Mouse (Mus musculus) adrenal gland, adult (tissue): ENCODE measurements around the gene Klhl9.
A peak's percentile ranks its signal among the peaks of the same experiment; 100 is the strongest.

Experiments
- DNase-seq, 2 experiments: peaks; one replicate each; pipeline ENCODE4 v3.0.0; 2022 to 2023; ENCODE audit warnings: low spot score in 1 of 2; ENCODE audit not compliant: inconsistent age in 2 of 2

Klhl9 gene

DNA sequence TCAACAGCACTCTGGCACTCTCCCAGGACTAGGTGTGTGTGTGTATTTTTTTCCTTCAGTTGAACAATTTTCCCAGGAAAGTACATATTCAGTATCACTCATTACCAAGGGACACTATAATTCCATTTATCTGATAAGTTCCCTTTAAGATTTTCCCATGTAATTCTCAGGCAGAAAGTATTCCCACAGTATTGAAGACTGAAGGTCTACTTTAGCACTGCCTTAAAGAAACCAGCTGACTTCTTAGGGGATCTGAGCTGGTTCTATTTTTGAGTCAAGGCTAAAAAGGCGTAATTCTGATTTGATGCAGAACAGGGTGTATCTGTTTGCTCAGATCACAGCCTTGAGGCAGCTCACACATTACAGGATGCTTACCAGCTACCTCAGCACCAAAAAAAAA, 3.5 kb downstream of the Klhl9 start:
- peak in 1 of 2 experiments; percentile 54 for DNase-seq

DNA sequence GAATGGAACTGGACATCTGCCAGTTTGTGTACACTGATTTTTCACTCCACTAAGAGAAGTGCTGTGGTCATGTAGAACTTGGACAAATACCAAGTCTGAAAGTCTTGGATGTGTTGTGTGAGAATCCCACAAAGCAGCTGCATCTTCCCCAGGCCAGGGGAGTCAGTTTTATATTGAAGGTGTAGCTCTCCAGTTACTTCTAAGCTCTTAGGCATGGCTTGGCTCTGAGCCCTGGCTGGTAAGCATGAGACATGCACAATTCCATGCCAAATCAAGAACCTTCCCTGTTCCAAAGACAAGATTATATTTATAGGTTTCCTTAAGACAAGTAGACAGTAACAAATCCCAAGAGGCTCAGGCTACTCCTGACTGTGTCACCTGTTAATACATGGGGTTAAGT, 7.2 kb downstream of the Klhl9 start:
- peak in 1 of 2 experiments; percentile 68 for DNase-seq

DNA sequence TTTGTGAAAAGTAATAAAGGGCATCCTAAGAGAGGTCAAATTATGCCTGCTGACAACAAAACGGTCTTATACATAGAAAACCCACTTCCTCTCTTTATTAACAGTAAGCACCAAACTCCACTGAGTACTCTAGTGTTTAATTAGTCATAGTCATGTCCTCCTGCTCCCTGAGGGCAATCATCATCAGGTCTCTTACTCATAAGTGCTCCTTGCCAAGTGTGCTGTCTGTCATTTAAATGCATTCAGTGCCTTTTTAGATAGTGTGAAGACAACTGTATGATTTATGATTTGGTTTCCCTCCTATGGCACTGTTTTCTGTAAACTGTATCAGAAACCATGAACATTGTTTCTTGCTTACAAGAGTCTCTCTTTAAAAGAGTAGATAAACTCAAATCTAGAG, 8.0 kb downstream of the Klhl9 start:
- peak in 1 of 2 experiments; percentile 75 for DNase-seq

DNA sequence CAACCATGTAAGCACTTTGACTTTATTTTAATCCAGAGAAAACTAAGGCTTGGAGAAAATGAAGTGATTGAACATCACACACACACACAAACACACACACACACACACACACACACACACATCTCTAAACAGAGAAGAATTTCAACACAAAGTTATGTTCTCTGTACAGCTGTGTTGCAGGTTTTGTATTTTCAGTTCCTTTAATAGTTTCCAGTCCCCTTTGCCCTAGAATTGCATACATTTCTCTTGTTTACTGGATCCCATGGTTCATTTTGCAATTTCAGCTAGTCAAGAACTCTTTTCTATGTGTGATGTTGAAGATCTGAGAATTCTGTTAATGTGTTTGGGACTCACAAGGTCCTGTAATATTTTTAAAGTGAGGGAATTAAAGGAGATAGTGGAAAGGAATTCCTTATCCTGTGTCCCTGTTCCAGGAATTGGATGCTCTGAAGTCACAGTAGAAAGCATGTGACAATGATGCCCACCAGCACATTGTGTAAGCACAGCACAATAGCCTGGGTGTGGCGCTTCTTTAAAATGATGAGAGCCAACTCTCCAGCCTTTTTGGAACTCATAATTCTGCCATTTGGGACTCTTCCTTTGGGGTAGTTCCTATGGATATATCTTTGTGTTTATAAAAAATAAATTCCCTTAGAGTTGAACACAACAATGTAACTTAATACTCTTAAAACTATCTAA, 15.0 kb downstream of the Klhl9 start:
- DNase-seq = no peak

GRCm38 (mm10) chr4:88705924-88706323, 16.3 kb downstream of the Klhl9 start:
- no peak for DNase-seq

- DNase-seq = no peak
These were observed 23.0 kb downstream of the Klhl9 start for GRCm38 (mm10) chr4:88699301-88699700.

GRCm38 (mm10) chr4:88698781-88699180, 23.5 kb downstream of the Klhl9 start:
- DNase-seq = no peak

DNA sequence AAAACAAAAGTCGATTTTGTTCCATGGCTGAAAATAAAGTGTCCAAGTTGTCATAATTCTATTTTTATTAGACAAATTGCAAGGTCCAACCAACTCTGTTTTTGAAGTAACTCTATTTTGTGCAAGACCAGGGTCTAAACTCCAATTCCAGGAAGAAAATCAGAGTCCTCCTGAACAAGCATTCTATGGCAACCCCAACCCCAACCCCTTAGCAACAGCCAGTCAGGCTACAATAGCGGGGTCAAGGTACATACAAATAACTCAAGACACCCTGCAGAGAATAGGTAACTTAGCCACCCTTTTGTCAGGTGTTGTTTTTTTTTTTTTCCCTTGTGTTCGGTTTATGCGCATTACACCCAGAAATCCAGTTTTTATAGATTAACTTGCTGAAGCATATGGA, 24.5 kb downstream of the Klhl9 start:
- no peak for DNase-seq

- no peak for DNase-seq
These were observed 25.2 kb downstream of the Klhl9 start for GRCm38 (mm10) chr4:88697108-88697507.

DNA sequence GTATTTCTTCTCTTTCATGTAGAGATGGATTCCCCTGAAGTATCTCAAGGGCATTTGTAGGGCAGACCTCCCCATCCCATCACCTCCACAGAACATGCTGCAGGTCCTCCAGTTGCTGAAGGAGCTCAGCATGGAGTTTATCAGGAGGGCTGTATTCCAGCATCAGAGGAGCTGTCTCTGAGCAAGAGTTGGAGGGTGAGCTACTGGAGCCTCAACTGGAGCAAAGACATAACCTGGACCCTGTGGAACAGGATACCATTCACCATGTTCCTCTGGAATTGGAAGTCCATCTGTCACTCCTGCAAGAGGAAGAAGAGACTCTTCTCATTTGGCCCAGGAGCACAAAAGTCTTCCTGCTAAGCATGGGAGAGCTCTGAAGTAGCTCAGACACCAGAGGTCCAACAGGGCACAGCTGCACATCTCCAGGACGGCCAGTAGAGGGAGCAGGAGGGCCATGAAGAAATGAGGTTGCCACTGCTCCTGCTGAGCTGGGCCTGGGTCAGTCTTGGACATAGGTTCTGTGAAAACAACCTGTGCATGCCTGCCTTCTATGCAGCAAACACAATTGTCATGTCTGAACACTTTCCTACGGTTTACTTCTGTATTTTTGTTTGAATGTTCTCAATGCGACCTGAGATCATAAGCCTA, 25.9 kb downstream of the Klhl9 start:
- peak; percentile 72 to 92 for DNase-seq

DNA sequence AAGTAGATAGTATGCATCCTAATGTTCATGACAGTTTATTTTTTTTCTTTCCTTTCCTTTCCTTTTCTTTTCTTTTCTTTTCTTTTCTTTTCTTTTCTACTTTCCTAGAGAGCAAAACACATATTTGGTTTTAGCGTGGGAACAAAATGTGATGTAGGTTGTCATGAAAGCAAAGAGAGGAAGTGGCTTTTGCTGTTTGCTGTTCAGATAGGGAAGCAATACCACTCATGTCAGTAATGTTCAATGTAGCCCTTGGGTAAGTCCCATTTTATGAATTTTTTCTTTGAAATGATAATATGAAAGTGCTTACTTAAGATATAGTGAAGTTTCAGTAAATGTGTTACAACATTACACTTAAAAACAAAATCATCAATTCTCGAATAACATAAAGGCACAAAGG, 28.9 kb downstream of the Klhl9 start:
- no peak for DNase-seq

- no peak for DNase-seq
These were observed 29.7 kb downstream of the Klhl9 start for GRCm38 (mm10) chr4:88692537-88692936.

DNA sequence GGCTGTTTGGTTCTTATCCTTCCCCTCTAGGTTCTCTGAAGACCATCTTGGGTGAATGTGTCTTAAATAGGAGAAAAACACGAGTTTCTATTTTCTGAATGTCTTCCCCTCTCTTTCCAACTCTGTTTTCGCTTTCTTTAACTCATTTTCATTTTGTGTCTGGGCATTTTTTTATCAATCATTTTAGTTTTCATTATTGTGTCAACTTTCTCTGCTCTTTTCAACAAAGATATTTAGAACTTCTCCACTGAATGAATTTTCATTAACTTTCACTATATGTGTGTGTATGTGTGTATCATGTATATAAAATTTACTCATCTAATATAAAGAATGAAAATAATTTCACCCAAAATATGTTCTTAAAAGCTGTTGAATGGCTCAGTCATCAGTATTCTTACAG, 31.0 kb downstream of the Klhl9 start, which contains the start of gene Ifnab:
Ifnab (minus strand) TSS at position 101 of the 400 bp plus-strand sequence.
- no peak for DNase-seq

DNA sequence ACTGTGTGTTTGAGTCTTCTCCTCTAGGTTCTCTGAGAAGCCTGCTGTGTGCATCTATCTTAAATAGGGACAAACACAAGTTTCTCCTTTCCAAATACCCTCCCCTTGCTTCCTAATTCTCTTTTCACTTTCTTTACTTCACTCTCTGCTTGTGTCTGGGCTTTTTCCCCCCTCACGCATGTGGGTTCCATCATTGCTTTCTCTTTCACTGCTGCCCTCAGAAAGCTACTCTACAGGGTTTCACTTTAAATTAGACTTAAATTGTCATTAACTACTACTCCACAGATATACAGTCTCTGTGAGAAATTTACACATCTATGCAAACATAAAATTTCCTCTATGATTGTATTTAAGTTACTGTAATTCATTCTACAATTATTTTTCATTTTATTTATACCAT, 38.5 kb downstream of the Klhl9 start, which contains the start of gene Ifna2:
Ifna2 (minus strand) TSS at position 101 of the 400 bp plus-strand sequence.
- DNase-seq = no peak

- no peak for DNase-seq
These were observed 40.9 kb downstream of the Klhl9 start for GRCm38 (mm10) chr4:88681353-88681752.

DNA sequence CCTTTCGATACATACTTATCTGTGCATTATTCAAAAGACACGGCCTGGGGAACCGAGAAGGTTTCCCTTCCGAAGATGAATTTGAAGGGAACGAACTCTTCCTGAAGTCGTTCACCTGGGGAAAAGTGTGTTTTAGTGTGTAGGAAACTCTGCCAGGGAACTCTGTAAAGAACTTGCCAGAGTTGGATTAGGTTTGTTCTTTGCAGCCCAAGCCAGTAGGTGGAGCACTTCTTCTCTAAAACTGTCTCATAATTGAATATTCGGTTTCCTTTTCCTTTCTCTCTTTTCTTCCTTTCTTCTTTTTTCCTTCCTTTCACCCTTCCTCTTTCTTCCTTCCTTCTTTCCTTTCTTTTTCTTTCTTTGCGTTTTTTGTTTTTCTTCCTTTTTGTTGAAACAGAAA, 41.9 kb downstream of the Klhl9 start:
- DNase-seq = peak in 1 of 2 experiments; percentile 49

DNA sequence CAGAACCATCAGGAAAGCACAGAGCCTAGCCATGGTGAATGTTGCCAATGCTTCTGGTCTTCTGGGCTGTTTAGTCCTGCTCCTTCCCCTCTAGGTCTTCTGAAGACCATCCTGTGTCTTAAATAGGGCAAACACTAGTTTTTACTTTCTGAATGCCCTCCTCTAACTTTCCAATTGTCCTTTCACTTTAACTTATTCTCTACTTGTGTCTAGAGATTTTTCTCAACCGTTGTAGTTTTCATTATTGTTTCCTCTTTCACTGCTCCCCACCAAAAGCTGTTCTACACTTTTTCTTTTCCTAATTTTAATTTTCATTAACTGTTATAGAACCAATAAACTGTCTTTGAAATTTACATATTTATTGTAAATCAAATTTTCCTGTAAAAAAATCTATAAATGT, 45.4 kb downstream of the Klhl9 start, which contains the start of gene Ifna16:
Ifna16 (minus strand) TSS at position 101 of the 400 bp plus-strand sequence.
- DNase-seq = no peak
